Mouse (Mus musculus) kidney, postnatal 0 days (tissue): ENCODE measurements around the gene Fam53b. TPM values are rescaled to one million over a fixed set of nuclear protein-coding genes. Genes with fewer than 3 reads are reported as not detected.

Experiments used
- ATAC-seq: fragments of 200-750 bp; cut with Nextera tagmentation; replicated peaks from 2 replicates; pipeline ENCODE4 v1.8.0; 2017; ENCODE audit warnings: low read depth, moderate number of reproducible peaks, moderate TSS enrichment, moderate library complexity; ENCODE audit not compliant: low FRiP score
- DNase-seq: peaks from one replicate; pipeline ENCODE4 v3.0.0-alpha.2; 2016; ENCODE audit warnings: low spot score
- H3K27ac ChIP-seq: fragments of 300-500 bp; sonication (generic); 2 replicates; pipeline ENCODE4 v1.5.1; 2014; ENCODE audit warnings: mild to moderate bottlenecking
- H3K27me3 ChIP-seq: fragments of 300-500 bp; sonication (generic); 2 replicates; pipeline ENCODE4 v1.6.1; 2014; ENCODE audit warnings: low read length, mixed read lengths; ENCODE audit not compliant: insufficient read depth
- H3K36me3 ChIP-seq: fragments of 300-500 bp; sonication (generic); 2 replicates; pipeline ENCODE4 v1.6.1; 2014; ENCODE audit warnings: low read length, mixed read lengths; ENCODE audit not compliant: insufficient read depth
- H3K4me1 ChIP-seq: fragments of 300-500 bp; sonication (generic); replicated peaks from 2 replicates; pipeline ENCODE4 v1.6.1; 2014; ENCODE audit warnings: antibody characterized with exemption, low read length, mixed read lengths; ENCODE audit not compliant: insufficient read depth
- H3K4me2 ChIP-seq: fragments of 300-500 bp; sonication (generic); 2 replicates; pipeline ENCODE4 v1.6.1; 2014; ENCODE audit warnings: mild to moderate bottlenecking, low read length, moderate library complexity, mixed read lengths
- H3K4me3 ChIP-seq: fragments of 300-500 bp; sonication (generic); replicated peaks from 2 replicates; pipeline ENCODE4 v1.5.1; 2014; ENCODE audit warnings: low read depth, low read length
- H3K9ac ChIP-seq: fragments of 300-500 bp; sonication (generic); 2 replicates; pipeline ENCODE4 v1.6.1; 2014; ENCODE audit warnings: low read depth, low read length
- H3K9me3 ChIP-seq: fragments of 300-500 bp; sonication (generic); replicated peaks from 2 replicates; pipeline ENCODE4 v1.6.1; 2016; ENCODE audit warnings: low read length, inconsistent platforms, mixed read lengths
- CTCF ChIP-seq: IDR thresholded peaks from 2 replicates; pipeline ENCODE4 v1.5.1; 2016; ENCODE audit warnings: antibody characterized with exemption, low read depth, mild to moderate bottlenecking, moderate library complexity
- WGBS: fragments of 180-500 bp; shearing (Covaris S2); extraction: QIAGEN DNeasy Blood & Tissue Kit; methylation state at CpG from one replicate; pipeline ENCODE4 v1.1.7; 2014; 5-methylcytosine and 5-hydroxymethylcytosine counted together
- polyA plus RNA-seq: library from polyadenylated mRNA; unstranded; fragments of >200 nt; fragmentation: Nextera tagmentation; extraction: Ambion mirVana; gene quantifications from 2 replicates; pipeline ENCODE4 v1.2.1, GENCODE M21; 2015

Fam53b gene
- polyA plus RNA-seq, 1 experiment from 2014 or later = 17.5 TPM

GRCm38 (mm10) chr7:132778630-132779029 is 35.1 kb downstream of the Fam53b start:
- H3K36me3 ChIP-seq = 0 out of 2 replicates have a peak, but pooled peaks cover 9% of the 10 kb centered on the region
- H3K27ac ChIP-seq = no peak overlapping the region
- ATAC-seq = no peak
- H3K27me3 ChIP-seq = no peaks in the 10 kb centered on the region
- no peak overlapping the region for H3K4me3 ChIP-seq
- 87% methylated on average over 13 of the region's 13 CpGs for WGBS
- H3K9me3 ChIP-seq = no peaks in the 10 kb centered on the region
- H3K9ac ChIP-seq = no peak overlapping the region
- TF ChIP-seq CTCF = no peak
- no peak for DNase-seq
- H3K4me2 ChIP-seq = no peak overlapping the region
- peaks cover 19% of the 10 kb centered on the region for H3K4me1 ChIP-seq

DNA sequence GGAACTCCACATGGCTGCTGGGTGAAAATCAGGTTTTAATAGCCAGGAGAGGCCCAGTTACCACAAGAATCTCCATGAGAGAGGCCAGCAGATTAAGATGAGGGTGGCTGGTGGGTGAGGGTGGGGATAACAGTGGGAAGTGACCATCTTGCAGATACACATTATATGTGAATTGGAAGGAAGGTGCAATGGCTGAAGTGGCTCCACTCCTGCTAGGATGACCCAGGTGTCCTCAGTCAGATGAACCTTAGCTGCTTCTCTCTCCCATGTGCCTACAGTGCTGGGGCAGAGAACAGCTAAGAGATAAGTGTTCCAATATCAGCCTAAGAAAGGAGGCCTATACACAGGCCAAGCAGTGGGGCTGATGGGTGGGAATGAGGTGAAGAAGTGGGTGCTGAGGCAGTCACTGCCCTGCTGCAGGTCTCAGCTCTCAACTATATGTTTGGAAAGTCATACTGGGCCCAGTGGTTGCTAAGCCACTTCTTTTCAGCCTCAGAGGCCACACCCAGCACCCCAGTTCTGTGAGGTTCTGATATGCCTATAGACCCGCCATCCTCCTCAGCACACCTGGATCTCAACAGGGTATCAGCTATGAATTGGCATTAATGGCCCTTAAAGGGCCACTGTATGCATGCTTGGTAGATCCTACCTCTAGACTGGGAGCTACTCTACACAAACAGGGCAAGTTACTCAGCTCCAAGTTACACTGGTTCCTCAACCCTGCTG is 35.8 kb downstream of the Fam53b start:
- DNase-seq = no peak
- Histone ChIP-seq H3K4me3 (no peak overlapping the region), H3K9me3 (no peaks in the 10 kb centered on the region), H3K36me3 (0 out of 2 replicates have a peak, but pooled peaks cover 9% of the 10 kb centered on the region), H3K27ac (no peak overlapping the region), H3K4me1 (peaks cover 19% of the 10 kb centered on the region), H3K4me2 (no peak overlapping the region), H3K9ac (no peak overlapping the region), H3K27me3 (no peaks in the 10 kb centered on the region)
- 100% methylated on average over 1 of the region's 1 CpGs for WGBS
- no peak for ATAC-seq
- TF ChIP-seq CTCF = no peak

DNA sequence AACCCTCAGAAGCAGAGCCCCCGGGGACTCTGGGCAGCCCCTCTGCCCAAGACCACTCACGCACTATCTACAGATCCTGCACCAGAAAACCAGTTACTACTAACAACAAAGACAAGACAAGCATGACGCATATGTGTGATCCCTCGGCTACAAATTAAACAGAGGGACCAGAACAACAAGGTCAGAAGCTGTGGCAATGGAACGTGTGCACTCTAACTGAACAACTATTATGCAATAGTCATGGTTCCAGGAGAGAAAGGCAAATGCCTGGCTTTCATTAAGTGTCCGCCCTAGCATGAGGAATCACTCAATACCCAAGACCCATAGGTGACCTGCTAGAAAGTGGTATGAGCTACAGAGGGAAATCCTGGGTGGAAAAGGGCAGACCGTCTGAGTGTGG is 36.6 kb downstream of the Fam53b start:
- WGBS = 92% methylated on average over 7 of the region's 7 CpGs
- Histone ChIP-seq H3K4me2 (no peak overlapping the region), H3K9ac (no peak overlapping the region), H3K27me3 (no peaks in the 10 kb centered on the region), H3K27ac (0 out of 2 replicates have a peak overlapping the region, but pooled peaks have one; percentile 44), H3K4me1 (peaks cover 19% of the 10 kb centered on the region), H3K9me3 (no peaks in the 10 kb centered on the region), H3K36me3 (0 out of 2 replicates have a peak, but pooled peaks cover 9% of the 10 kb centered on the region), H3K4me3 (no peak overlapping the region)
- ATAC-seq = no peak
- DNase-seq = no peak
- TF ChIP-seq CTCF = no peak

- no peaks in the 10 kb centered on the region for H3K9me3 ChIP-seq
- no peak overlapping the region for H3K4me3 ChIP-seq
- H3K9ac ChIP-seq = no peak overlapping the region
- DNase-seq (no peak), ATAC-seq (no peak)
- no peaks in the 10 kb centered on the region for H3K27me3 ChIP-seq
- H3K4me1 ChIP-seq = peaks cover 14% of the 10 kb centered on the region
- H3K4me2 ChIP-seq = no peak overlapping the region
- TF ChIP-seq CTCF = no peak
- 81% methylated on average over 7 of the region's 7 CpGs for WGBS
- H3K27ac ChIP-seq = 0 out of 2 replicates have a peak overlapping the region, but pooled peaks have one; percentile 44
- 0 out of 2 replicates have a peak, but pooled peaks cover 9% of the 10 kb centered on the region for H3K36me3 ChIP-seq
These were observed 37.2 kb downstream of the Fam53b start for GRCm38 (mm10) chr7:132776338-132777111.

DNA sequence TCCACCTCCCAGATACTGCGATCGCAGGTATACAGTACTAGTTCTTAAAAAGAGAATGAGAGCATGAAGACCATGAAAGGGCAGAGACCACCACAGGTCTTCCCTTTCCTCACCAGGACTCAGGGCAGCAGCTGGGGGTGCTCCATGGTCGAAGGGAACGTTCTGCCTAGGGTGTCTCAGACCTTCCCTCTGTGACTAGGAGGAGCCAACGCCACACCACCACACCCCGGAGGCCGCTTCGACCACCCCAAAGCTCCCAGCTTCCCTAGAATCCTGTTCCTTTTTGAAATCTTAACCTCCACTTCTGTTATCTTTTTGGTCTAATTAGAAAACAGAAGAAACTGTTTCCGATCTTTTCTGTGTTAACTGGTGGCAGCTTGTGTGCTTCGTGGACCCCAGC is 37.8 kb downstream of the Fam53b start:
- H3K4me2 ChIP-seq = no peak overlapping the region
- ATAC-seq (no peak), DNase-seq (no peak)
- H3K4me1 ChIP-seq = peaks cover 8% of the 10 kb centered on the region
- no peak overlapping the region for H3K27ac ChIP-seq
- H3K27me3 ChIP-seq = no peaks in the 10 kb centered on the region
- H3K9ac ChIP-seq = no peak overlapping the region
- H3K4me3 ChIP-seq = no peak overlapping the region
- H3K36me3 ChIP-seq = 0 out of 2 replicates have a peak, but pooled peaks cover 9% of the 10 kb centered on the region
- TF ChIP-seq CTCF = no peak
- WGBS = 90% methylated on average over 10 of the region's 10 CpGs
- H3K9me3 ChIP-seq = no peaks in the 10 kb centered on the region

DNA sequence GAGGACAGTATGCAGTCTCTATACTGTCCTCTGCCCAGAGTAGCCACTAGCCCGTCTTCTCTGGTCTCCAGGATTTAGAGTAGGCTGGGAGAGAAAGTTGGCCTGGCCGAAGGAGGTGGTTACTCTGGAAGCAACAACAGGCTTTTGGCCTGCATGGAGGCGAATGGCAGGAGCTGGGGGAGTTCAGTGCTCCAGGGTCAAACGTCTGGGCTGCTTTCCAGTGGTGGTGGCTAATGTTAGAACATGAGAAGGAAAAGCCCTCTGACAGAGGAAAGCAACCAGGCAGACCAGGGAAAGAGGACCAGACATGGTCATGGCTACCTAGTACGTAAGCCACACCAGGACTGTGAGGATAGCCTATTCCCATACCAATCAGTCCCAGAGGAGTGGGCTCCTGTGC is 38.4 kb downstream of the Fam53b start:
- ATAC-seq (no peak), DNase-seq (peak; percentile 65)
- H3K4me2 ChIP-seq = no peak overlapping the region
- no peak overlapping the region for H3K4me3 ChIP-seq
- TF ChIP-seq CTCF = no peak
- H3K27me3 ChIP-seq = no peaks in the 10 kb centered on the region
- H3K4me1 ChIP-seq = peaks cover 4% of the 10 kb centered on the region; the same call in 1 of the 2 replicates
- H3K9ac ChIP-seq = no peak overlapping the region
- no peak overlapping the region for H3K27ac ChIP-seq
- WGBS = 54% methylated on average over 5 of the region's 5 CpGs
- 0 out of 2 replicates have a peak, but pooled peaks cover 13% of the 10 kb centered on the region for H3K36me3 ChIP-seq
- no peaks in the 10 kb centered on the region for H3K9me3 ChIP-seq
